Mouse (Mus musculus) adrenal gland, adult 2 months (tissue): ENCODE data around the gene Glrx. TPM values are rescaled to one million over a fixed set of nuclear protein-coding genes. Genes with fewer than 3 reads are reported as not detected.

Experiments used
- DNase-seq: peaks from one replicate; pipeline ENCODE4 v3.0.0; 2021
- polyA plus RNA-seq: library from polyadenylated mRNA; depleted of rRNA; stranded (reverse); fragments of >200 nt; gene quantifications from 2 replicates; pipeline ENCODE4 v1.2.3, GENCODE M21; 2012; rRNA removed
- total RNA-seq, 2 experiments: library from RNA; stranded (reverse); gene quantifications; 2 replicates each; pipeline ENCODE4 v1.2.3; 2021

Glrx gene
- total and polyA plus RNA-seq, 3 experiments: 6.3 to 30.0 (median 25.9) TPM

- DNase-seq: no peak
These were observed 44.1 kb downstream of the Glrx start for GRCm38 (mm10) chr13:75883792-75884191.

GRCm38 (mm10) chr13:75891868-75892267 is 52.2 kb downstream of the Glrx start:
- no peak for DNase-seq

GRCm38 (mm10) chr13:75892291-75892690 is 52.6 kb downstream of the Glrx start:
- no peak for DNase-seq

- DNase-seq: no peak
These were observed 53.2 kb downstream of the Glrx start for GRCm38 (mm10) chr13:75892876-75893275.

Other genes with a start within 250 kb of the Glrx start
- gene Ell2, start 133.1 kb upstream of the Glrx start, total RNA-seq: 100 to 1,000 TPM in 1 of 2 experiments, 10 to 100 TPM in 1; 49.6 to 165 TPM
- gene Ell2, start 133.1 kb upstream of the Glrx start, polyA plus RNA-seq: 1.8 and 2.2 TPM in 2 replicates
- gene Rhobtb3, start 104.1 kb downstream of the Glrx start, total RNA-seq: 10 to 100 TPM in 1 of 2 experiments, 1 to 10 TPM in 1; 3.6 to 11.8 TPM
- 5.8 and 8.8 TPM in 2 replicates for gene Rhobtb3, start 104.1 kb downstream of the Glrx start, polyA plus RNA-seq
- not detected for gene Spata9, start 127.3 kb downstream of the Glrx start, total RNA-seq
- gene Spata9, start 127.3 kb downstream of the Glrx start, polyA plus RNA-seq: not detected in 2 replicates
- gene Rfesd, start 178.9 kb downstream of the Glrx start, total RNA-seq: 10 to 100 TPM; 17.8 to 25.7 TPM
- 5.9 and 6.3 TPM in 2 replicates for gene Rfesd, start 178.9 kb downstream of the Glrx start, polyA plus RNA-seq
- gene Gpr150, start 217.1 kb downstream of the Glrx start, total RNA-seq: under 1 TPM in 1 of 2 experiments, not detected in 1; 0.14 TPM
- 0.09 and 0.10 TPM in 2 replicates for gene Gpr150, start 217.1 kb downstream of the Glrx start, polyA plus RNA-seq